Comparison of ENCODE assay signal across 19 mouse cellular contexts in the genomic region with DNA sequence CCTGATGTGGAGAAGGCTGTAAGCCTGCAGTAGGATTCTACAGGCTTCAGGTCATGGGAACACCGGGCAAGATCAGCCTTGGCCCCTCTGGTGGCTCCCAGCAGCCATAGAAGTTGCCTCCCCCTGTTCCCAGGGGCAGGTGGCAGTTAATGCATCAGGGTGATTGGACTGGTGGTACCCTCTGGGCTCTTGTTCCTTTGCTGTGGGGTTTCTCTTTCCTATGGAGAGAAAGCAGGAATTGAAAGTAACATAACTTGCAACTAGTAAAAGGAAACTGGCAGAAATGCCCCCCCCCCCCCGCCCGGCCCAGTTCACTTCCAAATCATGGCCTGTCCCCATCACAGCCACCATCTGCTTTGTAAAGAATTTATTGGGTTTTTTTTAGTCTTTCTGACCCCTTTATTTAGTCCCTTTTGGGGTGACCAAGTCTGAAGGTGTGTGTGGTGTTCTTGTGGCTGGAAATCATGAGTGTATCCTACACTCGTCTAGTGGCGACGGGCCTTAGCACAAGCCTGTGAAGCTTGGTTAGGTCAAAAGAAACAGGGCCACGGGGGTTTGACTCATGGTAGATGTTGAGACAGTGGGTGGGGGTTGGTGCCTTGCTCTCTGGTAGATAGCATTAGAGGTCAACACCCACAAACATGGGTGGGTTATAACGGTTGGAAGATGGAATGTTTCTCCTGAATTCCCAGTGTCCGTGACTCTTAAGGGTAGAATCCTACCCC.
DNase-seq lines count a peak whose midpoint lies in the region; ATAC-seq and TF ChIP-seq lines count a peak whose summit lies in the region.
"Had no signal": no experiment of that assay in that cellular context is flagged by ENCODE, and none has a peak within 500 bp of the region (broad histone marks: within the 10 kb centered on the region; RNA-seq: fewer than 3 reads in every experiment).

No protein-coding gene starts in this region.

- H3K27me3 ChIP-seq in embryonic facial prominence, embryonic 15.5 days, result no peaks in the 10 kb centered on the region
- no peaks in the 10 kb centered on the region for H3K27me3 ChIP-seq in embryonic facial prominence, embryonic 10.5 days (replicated peaks; ENCODE audit: low read depth, poor library complexity, severe bottlenecking)
- H3K27me3 ChIP-seq in liver, embryonic 12.5 days (replicated peaks), result no peaks in the 10 kb centered on the region
- H3K27me3 ChIP-seq in megakaryocyte, embryonic 14.5 days (replicated peaks), result no peaks in the 10 kb centered on the region
- H3K27me3 ChIP-seq: limb, embryonic 15.5 days; neural tube, embryonic 15.5 days had no signal

- no peaks in the 10 kb centered on the region for H3K9me3 ChIP-seq in embryonic facial prominence, embryonic 15.5 days (replicated peaks)
- no peaks in the 10 kb centered on the region for H3K9me3 ChIP-seq in embryonic facial prominence, embryonic 10.5 days
- H3K9me3 ChIP-seq in liver, embryonic 12.5 days (replicated peaks), result no peaks in the 10 kb centered on the region
- no peaks in the 10 kb centered on the region for H3K9me3 ChIP-seq in megakaryocyte, embryonic 14.5 days
- H3K9me3 ChIP-seq: G1E; heart, embryonic 10.5 days; limb, embryonic 15.5 days; midbrain, embryonic 10.5 days; neural tube, embryonic 15.5 days had no signal

- no peak overlapping the region for H3K4me3 ChIP-seq in embryonic facial prominence, embryonic 15.5 days (replicated peaks)
- no peak overlapping the region for H3K4me3 ChIP-seq in embryonic facial prominence, embryonic 10.5 days
- no peak overlapping the region for H3K4me3 ChIP-seq in liver, embryonic 12.5 days
- no peak overlapping the region for H3K4me3 ChIP-seq in embryonic fibroblast, embryonic 13.5 days (ENCODE audit: insufficient read depth, low read length)
- H3K4me3 ChIP-seq in megakaryocyte, embryonic 14.5 days (replicated peaks), result peak overlapping the region; percentile 35
- H3K4me3 ChIP-seq: heart, embryonic 10.5 days; limb, embryonic 15.5 days; midbrain, embryonic 10.5 days; neural tube, embryonic 15.5 days had no signal

- no peak overlapping the region for H3K9ac ChIP-seq in embryonic facial prominence, embryonic 15.5 days
- H3K9ac ChIP-seq in liver, embryonic 12.5 days, result peak overlapping the region; percentile 12; the same call in 1 of the 2 replicates
- H3K9ac ChIP-seq: limb, embryonic 15.5 days; neural tube, embryonic 15.5 days had no signal

- 90% methylated on average over 9 of the region's 9 CpGs for WGBS in embryonic facial prominence, embryonic 15.5 days
- WGBS in embryonic facial prominence, embryonic 10.5 days, result 91% methylated on average over 9 of the region's 9 CpGs
- WGBS in liver, embryonic 12.5 days (ENCODE audit: insufficient replicate concordance), result 82% methylated on average over 9 of the region's 9 CpGs

- ATAC-seq in embryonic facial prominence, embryonic 15.5 days (ENCODE audit: insufficient number of reproducible peaks, low FRiP score, low TSS enrichment, low read depth), result no peak
- ATAC-seq in liver, embryonic 12.5 days, result no peak
- ATAC-seq: CD4-positive, CD25-positive, alpha-beta regulatory T cell, adult 4 months; hindbrain, embryonic 16.5 days; intestine, postnatal 0 days had no signal

- H3K4me2 ChIP-seq in embryonic facial prominence, embryonic 15.5 days (replicated peaks), result no peak overlapping the region
- H3K4me2 ChIP-seq in liver, embryonic 12.5 days, result no peak overlapping the region; the same call in 1 of the 2 replicates
- H3K4me2 ChIP-seq: limb, embryonic 15.5 days; neural tube, embryonic 15.5 days had no signal

- TF ChIP-seq POLR2A in embryonic fibroblast, embryonic 13.5 days (IDR thresholded peaks at IDR 0.05; ENCODE audit: low read depth, low read length), result no peak

- H3K4me1 ChIP-seq in embryonic facial prominence, embryonic 15.5 days, result peaks cover 53% of the 10 kb centered on the region
- H3K4me1 ChIP-seq in embryonic facial prominence, embryonic 10.5 days, result peaks cover 41% of the 10 kb centered on the region
- H3K4me1 ChIP-seq in liver, embryonic 12.5 days, result peaks cover 100% of the 10 kb centered on the region
- peaks cover 12% of the 10 kb centered on the region for H3K4me1 ChIP-seq in embryonic fibroblast, embryonic 13.5 days (ENCODE audit: control insufficient read depth, insufficient read depth, low read length)
- H3K4me1 ChIP-seq in megakaryocyte, embryonic 14.5 days, result peaks cover 96% of the 10 kb centered on the region

- no peak for DNase-seq in embryonic facial prominence, embryonic 10.5 days (ENCODE audit: low spot score)
- no peak for DNase-seq in liver
- DNase-seq in thymus, postnatal 36 days, result no peak
- DNase-seq in cerebellum, adult 11-12 months, result no peak
- DNase-seq: gastrocnemius, postnatal 14 days; heart, postnatal 4 days; kidney, postnatal 14 days had no signal

- peak overlapping the region; percentile 55 for H3K27ac ChIP-seq in embryonic facial prominence, embryonic 15.5 days (replicated peaks)
- no peak overlapping the region for H3K27ac ChIP-seq in embryonic facial prominence, embryonic 10.5 days (replicated peaks)
- H3K27ac ChIP-seq in liver, embryonic 12.5 days, result peak overlapping the region; percentile 49; the same call in 1 of the 2 replicates
- H3K27ac ChIP-seq in embryonic fibroblast, embryonic 13.5 days (ENCODE audit: insufficient read depth, low read length), result peak overlapping the region; percentile 29; the same call in 1 of the 2 replicates
- H3K27ac ChIP-seq: heart, embryonic 10.5 days; limb, embryonic 15.5 days; midbrain, embryonic 10.5 days; neural tube, embryonic 15.5 days had no signal

- peaks cover 27% of the 10 kb centered on the region for H3K36me3 ChIP-seq in embryonic facial prominence, embryonic 15.5 days
- H3K36me3 ChIP-seq in embryonic facial prominence, embryonic 10.5 days (replicated peaks), result peaks cover 95% of the 10 kb centered on the region
- H3K36me3 ChIP-seq in liver, embryonic 12.5 days, result peaks cover 90% of the 10 kb centered on the region
- H3K36me3 ChIP-seq in megakaryocyte, embryonic 14.5 days (replicated peaks; ENCODE audit: low read length), result peaks cover 92% of the 10 kb centered on the region

- no peak for TF ChIP-seq CTCF in embryonic fibroblast, embryonic 13.5 days (IDR thresholded peaks at IDR 0.05; ENCODE audit: borderline replicate concordance, insufficient read depth, low read length)
